Mouse (Mus musculus): Measurements from ENCODE around the gene Cdkal1.

GRCm38 (mm10) chr13:29460741-29461140 is 394.7 kb downstream of the Cdkal1 start:
- TF ChIP-seq CTCF (IDR thresholded peaks at IDR 0.05; ENCODE audit: control insufficient read depth, insufficient read depth, insufficient read length) (no peak), MYOD1 (IDR thresholded peaks at IDR 0.05; ENCODE audit: control insufficient read depth, insufficient read length, low read depth) (no peak), USF1 (IDR thresholded peaks at IDR 0.05; ENCODE audit: low read depth) (no peak), CEBPB (IDR thresholded peaks at IDR 0.05; ENCODE audit: low read depth) (no peak), MAX (IDR thresholded peaks at IDR 0.05) (no peak)
